Mouse (Mus musculus) liver, embryonic 14.5 days (tissue): ENCODE results near the gene Pou2af1.

Experiments used
- CTCF ChIP-seq: IDR thresholded peaks from 2 replicates; pipeline ENCODE4 v1.5.1; 2016; ENCODE audit warnings: antibody characterized with exemption, low read depth, control low read depth
- EP300 ChIP-seq: IDR thresholded peaks from 2 replicates; pipeline ENCODE4 v1.6.1; 2016; ENCODE audit warnings: antibody characterized with exemption, low read depth

DNA sequence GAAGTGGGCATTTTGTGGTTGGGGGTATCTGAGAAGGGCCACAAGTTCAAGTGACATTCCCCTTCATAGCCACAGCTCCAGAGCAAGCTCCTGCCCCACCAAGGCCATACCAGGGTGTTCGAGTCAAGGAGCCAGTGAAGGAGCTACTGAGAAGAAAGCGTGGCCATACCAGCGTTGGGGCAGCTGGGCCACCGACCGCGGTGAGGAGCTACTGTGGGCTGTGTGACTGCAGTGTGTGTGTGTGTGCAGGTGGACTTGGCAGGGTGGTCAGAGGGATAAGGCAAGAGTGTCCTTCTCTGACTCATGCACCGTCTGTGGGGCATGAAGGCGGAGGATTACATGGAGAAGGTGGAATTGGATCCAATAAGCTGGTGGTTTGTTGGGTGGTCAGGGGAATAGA, 18.7 kb downstream of the Pou2af1 start:
- TF ChIP-seq CTCF (no peak), EP300 (no peak)
